Mouse (Mus musculus): ENCODE data around the gene Gm19402.
"Not testable (repeated sequence)": the region's sequence is repeated elsewhere in the genome, so short reads cannot be mapped to it uniquely, and the experiment has no call there.

Gm19402 gene

GRCm38 (mm10) chr10:77690356-77690807 is at the start of gene Gm19402:
Gm19402 (minus strand) TSS chr10:77690757.
- DNase-seq (ENCODE audit: low read depth, low spot score): not testable (repeated sequence)

- no peak for DNase-seq (ENCODE audit: low read depth, low spot score)
Measured at GRCm38 (mm10) chr10:77738929-77739328, 48.4 kb upstream of the Gm19402 start.

DNA sequence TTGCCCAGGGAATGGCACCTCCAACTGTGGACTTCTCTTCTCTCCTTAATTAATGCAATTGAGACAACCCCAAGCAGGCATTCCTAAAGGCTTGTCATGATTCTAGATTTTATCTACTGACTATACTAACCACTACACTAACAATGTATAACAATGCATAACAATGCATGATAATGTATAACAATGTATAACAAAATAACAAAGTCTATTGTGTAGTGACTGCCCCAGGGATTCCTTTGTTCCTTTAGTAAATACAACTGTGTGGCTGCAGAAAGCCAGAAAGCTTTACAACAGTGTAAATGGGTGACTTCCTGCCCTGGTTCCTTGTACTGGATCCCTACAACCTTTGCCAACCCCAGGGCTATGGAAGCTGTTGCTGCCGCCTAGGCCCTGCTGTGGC is 45.4 kb upstream of the Gm19402 start:
- no peak for DNase-seq (ENCODE audit: low read depth, low spot score)

- no peak for DNase-seq (ENCODE audit: low read depth, low spot score)
Measured at GRCm38 (mm10) chr10:77729241-77729640, 38.7 kb upstream of the Gm19402 start.

DNA sequence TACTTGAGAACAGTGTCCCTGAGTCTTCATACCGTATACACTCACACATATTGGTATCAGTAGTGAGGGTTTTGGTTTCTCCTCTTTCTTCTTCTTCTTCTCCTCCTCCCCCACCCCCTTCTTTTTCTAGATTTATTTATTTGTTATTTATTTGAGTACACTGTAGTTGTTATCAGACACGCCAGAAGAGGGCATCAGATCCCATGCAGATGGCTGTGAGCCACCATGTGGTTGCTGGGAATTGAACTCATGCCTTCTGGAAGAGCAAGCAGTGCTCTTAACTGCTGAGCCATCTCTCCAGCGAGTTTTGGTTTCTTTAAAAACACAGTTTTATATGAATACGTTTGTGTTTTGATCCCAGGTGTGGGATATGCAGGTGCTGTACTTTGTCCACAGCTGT is 37.7 kb upstream of the Gm19402 start:
- DNase-seq (ENCODE audit: low read depth, low spot score): no peak

- DNase-seq (ENCODE audit: low read depth, low spot score): no peak
Measured at GRCm38 (mm10) chr10:77726186-77726585, 35.6 kb upstream of the Gm19402 start, which contains the start of gene Gm10100. Gm10100 (plus strand) TSS chr10:77726486.

- DNase-seq (ENCODE audit: low read depth, low spot score): no peak
Measured at GRCm38 (mm10) chr10:77724855-77725254, 34.3 kb upstream of the Gm19402 start.

- DNase-seq (ENCODE audit: low read depth, low spot score): not testable (repeated sequence)
Measured at GRCm38 (mm10) chr10:77720299-77720698, 29.7 kb upstream of the Gm19402 start, which contains the start of gene Krtap12-1. Krtap12-1 (plus strand) TSS chr10:77720599.

GRCm38 (mm10) chr10:77715507-77715906 is 24.9 kb upstream of the Gm19402 start, which contains the start of gene Gm10142:
Gm10142 (plus strand) TSS chr10:77715807.
- DNase-seq (ENCODE audit: low read depth, low spot score): no peak

- no peak for DNase-seq (ENCODE audit: low read depth, low spot score)
Measured at GRCm38 (mm10) chr10:77713734-77714133, 23.2 kb upstream of the Gm19402 start.

GRCm38 (mm10) chr10:77711157-77711556 is 20.6 kb upstream of the Gm19402 start, which contains the start of gene Gm10024:
Gm10024 (plus strand) TSS chr10:77711457.
- not testable (repeated sequence) for DNase-seq (ENCODE audit: low read depth, low spot score)

DNA sequence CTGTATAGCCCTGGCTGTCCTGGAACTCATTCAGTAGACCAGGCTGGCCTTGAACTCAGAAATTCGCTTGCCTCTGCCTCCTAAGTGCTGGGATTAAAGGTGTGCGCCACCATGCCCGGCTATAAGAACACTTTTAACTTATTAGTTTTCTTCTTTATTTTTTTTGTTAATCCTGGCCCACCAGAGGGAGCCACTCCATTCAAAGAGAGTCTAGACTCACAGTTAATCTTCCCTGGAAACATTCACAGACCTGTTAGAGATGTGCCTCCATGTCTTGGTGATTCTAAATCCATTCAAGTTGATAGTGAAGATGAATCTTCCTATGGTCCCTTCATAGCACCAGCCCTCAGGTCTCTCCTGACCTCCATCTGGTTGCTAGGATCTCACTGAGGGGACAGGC is 19.3 kb upstream of the Gm19402 start:
- DNase-seq (ENCODE audit: low read depth, low spot score): no peak

GRCm38 (mm10) chr10:77706326-77706725 is 15.8 kb upstream of the Gm19402 start, which contains the start of gene Gm10272:
Gm10272 (plus strand) TSS chr10:77706626.
- DNase-seq (ENCODE audit: low read depth, low spot score): no peak

- DNase-seq (ENCODE audit: low read depth, low spot score): no peak
Measured at GRCm38 (mm10) chr10:77697133-77697532, 6.6 kb upstream of the Gm19402 start, which contains the start of gene Gm9508. Gm9508 (minus strand) TSS chr10:77697233.

- no peak for DNase-seq (ENCODE audit: low read depth, low spot score)
Measured at GRCm38 (mm10) chr10:77687021-77687420, 3.5 kb downstream of the Gm19402 start.

DNA sequence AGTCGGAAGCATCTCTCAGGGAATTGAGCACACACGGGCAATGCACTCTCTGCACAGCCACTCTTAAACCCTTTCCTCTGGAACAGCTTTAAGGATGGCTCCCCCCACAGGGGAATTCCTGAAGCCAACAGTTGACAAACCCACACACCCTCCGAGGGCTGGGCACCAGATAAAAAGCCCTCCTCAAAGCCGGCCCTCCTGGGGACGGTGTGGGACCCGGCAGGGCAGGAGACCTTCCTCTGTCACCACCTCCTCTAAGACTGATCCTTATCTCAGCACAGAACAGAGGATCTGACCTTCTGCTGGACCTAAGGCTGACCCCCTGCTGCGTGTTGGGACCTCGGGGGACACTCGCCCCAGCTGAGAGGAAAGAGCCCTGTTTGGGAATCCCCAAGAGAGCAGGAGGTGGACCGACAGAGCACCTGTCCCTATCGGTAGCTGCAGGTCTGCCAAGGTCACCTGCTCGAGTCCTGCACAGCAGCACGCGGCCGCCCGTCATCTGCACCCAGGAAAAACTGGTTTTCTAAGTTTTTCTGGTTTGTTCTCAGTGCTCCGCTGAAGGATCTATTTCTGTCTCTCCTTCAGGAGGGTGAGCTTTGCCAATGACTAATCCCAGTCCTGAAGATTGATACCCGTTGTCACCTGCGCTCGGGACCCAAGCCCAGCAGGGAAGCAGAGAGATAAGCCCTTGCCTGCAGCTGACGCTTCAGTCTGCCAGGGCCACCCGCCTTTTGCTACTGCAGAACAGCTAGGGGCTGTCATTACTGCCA is 4.5 kb downstream of the Gm19402 start, which contains the start of gene Tspear:
Gene Tspear, plus strand, starts transcription at position 675 of the 770 bp plus-strand sequence.
- DNase-seq (ENCODE audit: low read depth, low spot score): no peak

DNA sequence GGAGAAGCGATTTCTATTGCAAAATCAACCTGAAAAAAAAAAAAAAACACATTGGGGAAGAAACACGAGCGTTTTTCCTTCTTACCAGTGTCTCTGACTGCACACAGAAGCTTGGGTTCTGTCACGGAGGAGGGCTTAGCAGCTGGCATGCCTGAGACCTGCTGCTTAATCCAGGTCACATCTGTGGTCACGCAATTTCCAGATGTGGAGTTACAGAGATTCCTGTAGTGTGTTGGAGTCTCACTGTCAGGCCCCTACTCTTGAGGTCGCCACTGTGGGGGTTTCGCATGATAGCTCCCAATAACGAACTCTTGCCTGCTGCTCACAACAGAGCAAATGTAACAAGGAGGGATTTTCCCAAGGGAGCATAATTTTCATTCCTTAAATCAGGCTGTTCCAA is 6.4 kb downstream of the Gm19402 start:
- peak; percentile 71 for DNase-seq (ENCODE audit: low read depth, low spot score)

DNA sequence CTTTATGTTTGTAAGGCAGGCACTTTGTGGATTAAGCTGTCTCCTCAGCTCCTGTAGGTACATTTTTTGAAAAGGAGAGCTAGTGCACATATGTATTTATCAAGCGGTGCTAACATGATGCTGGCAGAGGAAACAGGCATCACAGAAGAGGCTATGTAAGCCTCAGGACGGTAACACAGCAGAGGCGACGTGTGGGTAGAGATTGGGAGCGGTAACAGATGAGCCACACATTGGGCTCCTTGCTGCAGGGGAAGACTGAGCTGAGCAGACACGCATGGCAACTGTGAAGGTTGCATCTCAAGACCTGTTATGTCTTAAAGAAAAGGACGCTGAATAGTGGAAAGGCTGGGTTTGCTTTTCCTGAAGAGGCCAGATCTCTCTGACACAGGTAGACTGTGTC is 7.6 kb downstream of the Gm19402 start:
- no peak for DNase-seq (ENCODE audit: low read depth, low spot score)

GRCm38 (mm10) chr10:77677562-77677961 is 13.0 kb downstream of the Gm19402 start:
- no peak for DNase-seq (ENCODE audit: low read depth, low spot score)

DNA sequence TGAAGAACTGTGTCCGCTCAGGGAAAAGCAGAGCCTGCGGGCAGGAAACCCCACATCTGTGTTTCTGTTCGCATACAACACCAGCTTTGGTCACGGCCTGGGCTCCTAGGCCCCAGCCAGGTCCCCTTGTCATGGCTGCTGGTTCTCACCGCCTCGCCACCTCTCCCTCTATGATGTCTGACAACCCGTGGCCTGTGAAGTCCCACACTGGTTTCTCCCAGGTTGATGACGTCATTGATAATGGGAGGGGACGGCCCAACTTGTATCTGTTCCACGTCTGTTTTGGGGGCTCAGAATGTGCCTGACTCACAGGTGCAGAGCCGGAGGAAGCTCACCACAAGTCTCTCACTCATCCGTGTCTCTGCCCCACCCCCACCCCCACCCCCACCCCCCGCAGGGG is 16.8 kb downstream of the Gm19402 start:
- no peak for DNase-seq (ENCODE audit: low read depth, low spot score)

GRCm38 (mm10) chr10:77671519-77671918 is 19.0 kb downstream of the Gm19402 start:
- no peak for DNase-seq (ENCODE audit: low read depth, low spot score)

DNA sequence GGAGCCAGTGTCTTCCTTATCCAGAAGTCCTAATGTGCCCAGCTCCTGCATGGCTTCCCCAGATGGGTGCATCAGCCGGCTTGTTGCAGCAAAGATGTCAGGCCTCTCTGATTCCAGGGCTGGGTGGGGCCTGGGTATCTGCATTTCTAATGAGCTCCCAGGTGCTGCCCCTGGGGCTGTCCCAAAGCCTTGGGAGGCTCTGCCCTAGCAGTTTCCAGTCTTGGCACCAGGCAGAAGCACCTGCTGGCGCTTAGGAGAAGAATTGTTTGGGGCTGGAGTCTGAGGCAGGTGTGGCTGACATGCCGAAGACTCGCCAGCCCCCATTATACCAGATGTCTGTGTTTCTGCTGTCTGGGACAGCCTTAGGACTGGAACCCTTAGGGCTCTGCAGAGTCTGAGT is 19.8 kb downstream of the Gm19402 start:
- no peak for DNase-seq (ENCODE audit: low read depth, low spot score)

DNA sequence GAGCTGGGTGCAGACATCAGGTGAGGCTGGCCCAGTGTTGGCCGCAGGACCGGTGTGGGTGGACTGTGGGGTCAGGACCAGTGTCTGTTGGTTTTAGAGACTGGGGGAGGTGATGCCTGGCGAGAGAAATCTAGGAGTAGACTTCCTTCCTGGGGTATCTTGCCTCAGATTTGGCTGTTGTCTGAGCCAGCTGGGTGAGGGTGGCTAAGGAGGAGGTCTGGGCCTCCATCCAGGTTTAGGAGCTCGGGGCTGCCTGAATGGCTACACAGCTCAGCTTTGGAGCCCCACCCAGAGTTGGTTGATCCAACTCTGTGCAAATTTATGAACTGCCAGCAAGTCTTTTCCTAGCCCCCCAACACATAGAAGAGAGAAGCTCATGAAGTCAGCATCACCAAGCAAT is 23.2 kb downstream of the Gm19402 start:
- DNase-seq (ENCODE audit: low read depth, low spot score): no peak

Data from forelimb bud, embryonic 11.5 days (tissue).